Mouse (Mus musculus) cortical plate, adult 2 months (tissue): ENCODE measurements at regions not wholly inside any gene's neighbourhood (a gene's known extent, or its start where the extent isn't known, plus 50 kb on each side); places are given as distances from the start of the nearest gene placed in this dataset.

Experiments
- CTCF ChIP-seq: fragments of 200-500 bp; IDR thresholded peaks from 2 replicates; pipeline ENCODE4 v1.5.1; 2011; ENCODE audit warnings: mild to moderate bottlenecking, control low read depth, low read length; ENCODE audit not compliant: insufficient read depth; ENCODE audit errors: extremely low read depth
- POLR2A ChIP-seq: fragments of 200-500 bp; IDR thresholded peaks from 2 replicates; pipeline ENCODE4 v1.6.1; 2011; ENCODE audit warnings: mild to moderate bottlenecking, low read length, control low read depth; ENCODE audit not compliant: insufficient read depth; ENCODE audit errors: extremely low read depth

DNA sequence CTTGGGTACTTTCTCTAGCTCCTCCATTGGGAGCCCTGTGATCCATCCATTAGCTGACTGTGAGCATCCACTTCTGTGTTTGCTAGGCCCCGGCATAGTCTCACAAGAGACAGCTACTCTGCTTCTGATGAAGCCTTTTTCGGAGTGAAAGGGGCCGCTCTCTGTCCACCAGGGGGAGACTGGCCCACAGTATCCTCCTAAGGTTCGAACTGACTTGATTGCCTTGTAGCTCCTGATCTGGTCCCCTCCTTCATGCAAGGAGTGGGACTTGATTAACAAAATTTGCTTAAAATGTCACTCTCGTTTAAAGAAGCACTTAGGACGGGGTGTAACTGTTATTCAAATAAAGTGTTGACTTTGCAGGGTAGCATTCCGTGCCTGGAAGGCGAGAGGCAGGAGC is 423.0 kb upstream of the Npsr1 start:
- peak; percentile 13; the same call in 1 of the 2 replicates for TF ChIP-seq CTCF
- TF ChIP-seq POLR2A = no peak
